Mouse (Mus musculus): ENCODE measurements around the gene Mgat4c. TPM values are rescaled to one million over a fixed set of nuclear protein-coding genes. Genes with fewer than 3 reads are reported as not detected.
A peak's percentile ranks its signal among the peaks of the same experiment; 100 is the strongest.

The Mgat4c gene
- polyA plus RNA-seq (2015; fragmentation: Nextera tagmentation; extraction: Ambion mirVana): 40.0 and 41.1 TPM in 2 replicates

DNA sequence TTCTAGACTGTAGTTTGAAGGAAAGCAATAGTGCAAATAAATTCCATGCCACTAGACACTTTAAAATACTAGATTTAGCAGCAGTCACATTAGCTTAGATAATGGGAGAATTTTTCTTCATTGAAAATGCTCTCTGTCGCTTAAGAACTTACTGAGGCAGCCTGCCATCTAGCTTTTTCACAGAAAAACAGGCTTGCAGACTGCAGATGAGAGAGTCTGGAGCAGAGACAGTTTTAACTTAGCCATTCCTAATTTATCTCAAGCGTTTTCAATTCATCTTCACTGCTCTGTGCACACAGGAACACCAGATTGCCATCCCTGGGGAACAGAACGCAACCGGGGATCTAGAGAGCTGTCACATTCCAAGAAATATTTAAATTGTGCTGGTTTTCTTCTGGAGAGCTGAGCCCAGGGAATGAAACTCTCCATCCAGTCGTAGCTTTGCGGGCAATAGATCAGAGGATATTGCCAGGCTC lies at the start of gene Mgat4c:
TSS of gene Mgat4c (plus strand) at position 51 of the 476 bp plus-strand sequence.
- H3K36me3 ChIP-seq: no peaks in the 10 kb centered on the region
- H3K9ac ChIP-seq: peak within 1 kb of the TSS; percentile 43; the same call in 1 of the 2 replicates

GRCm38 (mm10) chr10:101635266-101635665 lies 46.0 kb upstream of the Mgat4c start:
- Histone ChIP-seq H3K9me3 (no peaks in the 10 kb centered on the region), H3K4me1 (replicated peaks) (no peaks in the 10 kb centered on the region), H3K27me3 (no peaks in the 10 kb centered on the region), H3K4me2 (no peak overlapping the region), H3K27ac (no peak overlapping the region), H3K36me3 (no peaks in the 10 kb centered on the region), H3K9ac (no peak overlapping the region), H3K4me3 (no peak overlapping the region)
- no peak for ATAC-seq (ENCODE audit: low FRiP score)
- 90% methylated on average over 6 of the region's 6 CpGs for WGBS

More for the DNA sequence above, at the start of gene Mgat4c:
- Histone ChIP-seq H3K27ac (peak within 1 kb of the TSS; percentile 74), H3K4me3 (peak within 1 kb of the TSS; percentile 26), H3K4me1 (replicated peaks) (no peaks in the 10 kb centered on the region), H3K9me3 (no peaks in the 10 kb centered on the region), H3K27me3 (no peaks in the 10 kb centered on the region), H3K4me2 (peak within 1 kb of the TSS; percentile 40)
- 40% methylated on average over 6 of the region's 6 CpGs for WGBS
- peak; percentile 68 for ATAC-seq (ENCODE audit: low FRiP score)

DNA sequence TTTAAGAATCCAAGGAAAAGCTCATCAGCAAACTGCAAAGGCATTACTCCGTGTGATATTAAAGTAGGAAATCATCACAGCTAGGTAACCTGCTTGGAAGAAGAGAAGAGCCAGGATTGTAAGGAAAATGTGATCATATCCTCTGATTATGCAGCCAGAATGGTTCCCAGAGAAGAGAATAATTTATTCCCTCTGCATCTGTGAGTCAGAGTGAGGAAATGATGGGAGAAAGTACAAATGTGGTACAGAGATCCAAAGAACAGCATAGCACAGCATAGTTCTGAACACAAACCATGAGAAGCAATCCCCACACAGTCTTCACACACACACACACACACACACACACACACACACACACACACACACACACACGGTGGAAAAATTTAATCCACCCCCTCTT lies 40.2 kb upstream of the Mgat4c start:
- no peak for ATAC-seq (ENCODE audit: low FRiP score)
- no peak overlapping the region for H3K4me3 ChIP-seq
- no peak overlapping the region for H3K9ac ChIP-seq
- no peak overlapping the region for H3K4me2 ChIP-seq
- H3K9me3 ChIP-seq: no peaks in the 10 kb centered on the region
- no peak overlapping the region for H3K27ac ChIP-seq
- no peaks in the 10 kb centered on the region for H3K4me1 ChIP-seq (replicated peaks)
- WGBS: 81% methylated on average over 2 of the region's 2 CpGs
- no peaks in the 10 kb centered on the region for H3K36me3 ChIP-seq
- H3K27me3 ChIP-seq: no peaks in the 10 kb centered on the region

GRCm38 (mm10) chr10:101681914-101682313 lies 627 bp downstream of the Mgat4c start:
- WGBS: 50% methylated on average over 5 of the region's 5 CpGs
- H3K27ac ChIP-seq: peak overlapping the region; percentile 74
- 0 out of 2 replicates have a peak overlapping the region, but pooled peaks have one; percentile 43 for H3K9ac ChIP-seq
- H3K27me3 ChIP-seq: no peaks in the 10 kb centered on the region
- no peaks in the 10 kb centered on the region for H3K36me3 ChIP-seq
- peak; percentile 28; the same call in 1 of the 2 replicates for ATAC-seq (ENCODE audit: low FRiP score)
- H3K4me3 ChIP-seq: peak overlapping the region; percentile 26
- no peaks in the 10 kb centered on the region for H3K9me3 ChIP-seq
- no peaks in the 10 kb centered on the region for H3K4me1 ChIP-seq (replicated peaks)
- H3K4me2 ChIP-seq: peak overlapping the region; percentile 40

- no peak overlapping the region for H3K4me3 ChIP-seq
- no peak for ATAC-seq (ENCODE audit: low FRiP score)
- H3K4me1 ChIP-seq (replicated peaks): no peaks in the 10 kb centered on the region
- no peaks in the 10 kb centered on the region for H3K36me3 ChIP-seq
- WGBS: 73% methylated on average over 3 of the region's 3 CpGs
- H3K27ac ChIP-seq: no peak overlapping the region
- no peak overlapping the region for H3K9ac ChIP-seq
- H3K4me2 ChIP-seq: no peak overlapping the region
- no peaks in the 10 kb centered on the region for H3K9me3 ChIP-seq
- no peaks in the 10 kb centered on the region for H3K27me3 ChIP-seq
Observed at GRCm38 (mm10) chr10:101761828-101762227, 80.5 kb downstream of the Mgat4c start.

DNA sequence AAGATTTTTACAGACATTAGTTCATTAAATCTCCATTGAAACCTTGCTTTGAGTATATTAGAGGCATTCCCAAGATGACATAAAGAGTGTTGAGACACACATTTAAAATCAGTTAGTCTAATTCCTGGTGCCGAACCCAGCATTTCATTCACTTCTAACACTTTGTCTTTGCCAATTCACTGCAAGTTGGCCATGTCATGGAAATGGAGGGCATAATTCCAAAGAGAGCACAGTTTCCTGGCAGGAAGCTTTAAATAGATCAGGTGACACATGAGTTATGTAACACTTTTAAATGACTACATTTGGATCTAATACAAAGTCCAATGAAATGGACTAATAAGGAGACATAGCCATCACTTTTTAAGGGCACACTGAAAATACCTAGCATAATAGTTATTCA lies 89.4 kb downstream of the Mgat4c start:
- no peaks in the 10 kb centered on the region for H3K9me3 ChIP-seq
- no peak overlapping the region for H3K4me2 ChIP-seq
- H3K9ac ChIP-seq: no peak overlapping the region
- H3K27ac ChIP-seq: no peak overlapping the region
- H3K4me3 ChIP-seq: no peak overlapping the region
- ATAC-seq (ENCODE audit: low FRiP score): no peak
- no peaks in the 10 kb centered on the region for H3K36me3 ChIP-seq
- no peaks in the 10 kb centered on the region for H3K4me1 ChIP-seq (replicated peaks)
- WGBS: 79% methylated on average over 1 of the region's 1 CpGs
- no peaks in the 10 kb centered on the region for H3K27me3 ChIP-seq

- no peaks in the 10 kb centered on the region for H3K4me1 ChIP-seq (replicated peaks)
- no peaks in the 10 kb centered on the region for H3K9me3 ChIP-seq
- no peak overlapping the region for H3K4me2 ChIP-seq
- WGBS: 71% methylated on average over 4 of the region's 4 CpGs
- H3K9ac ChIP-seq: no peak overlapping the region
- H3K27me3 ChIP-seq: no peaks in the 10 kb centered on the region
- no peak for ATAC-seq (ENCODE audit: low FRiP score)
- H3K4me3 ChIP-seq: no peak overlapping the region
- H3K36me3 ChIP-seq: no peaks in the 10 kb centered on the region
- no peak overlapping the region for H3K27ac ChIP-seq
Observed at GRCm38 (mm10) chr10:101771157-101771556, 89.9 kb downstream of the Mgat4c start.

DNA sequence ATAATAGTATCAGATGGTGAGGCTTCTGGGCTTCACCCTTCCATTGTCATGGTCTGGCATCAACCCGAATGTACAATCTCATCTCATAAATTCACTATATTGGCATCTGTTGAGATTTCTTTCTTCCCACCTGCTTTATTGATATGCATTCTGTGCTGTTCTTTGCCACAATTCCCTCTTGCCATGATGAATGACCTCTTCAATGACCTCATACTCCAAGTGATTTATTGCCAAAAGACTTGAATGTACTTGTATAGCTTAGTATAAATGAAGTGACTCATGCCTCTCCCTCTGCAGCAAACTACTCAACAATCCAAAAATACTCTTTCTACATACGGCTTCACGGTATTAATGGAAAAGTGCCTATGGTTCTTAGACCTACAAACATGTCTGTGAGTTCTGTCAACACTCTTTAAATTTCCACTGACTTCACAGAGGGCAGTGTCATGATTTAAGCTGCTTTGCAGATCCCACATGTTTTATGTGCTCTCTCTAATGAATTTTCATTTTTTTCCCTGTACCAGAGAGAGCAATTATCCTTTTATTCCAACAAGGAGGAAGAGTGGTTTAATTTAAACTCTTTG lies 102.0 kb downstream of the Mgat4c start:
- Histone ChIP-seq H3K4me1 (replicated peaks) (no peaks in the 10 kb centered on the region), H3K4me2 (no peak overlapping the region), H3K9me3 (no peaks in the 10 kb centered on the region), H3K36me3 (no peaks in the 10 kb centered on the region), H3K4me3 (no peak overlapping the region), H3K27me3 (no peaks in the 10 kb centered on the region), H3K27ac (no peak overlapping the region), H3K9ac (no peak overlapping the region)
- ATAC-seq (ENCODE audit: low FRiP score): no peak
- 81% methylated on average over 3 of the region's 3 CpGs for WGBS

GRCm38 (mm10) chr10:101795507-101795906 lies 114.2 kb downstream of the Mgat4c start:
- no peaks in the 10 kb centered on the region for H3K27me3 ChIP-seq
- no peak overlapping the region for H3K4me3 ChIP-seq
- no peak overlapping the region for H3K9ac ChIP-seq
- H3K4me1 ChIP-seq (replicated peaks): no peaks in the 10 kb centered on the region
- no peaks in the 10 kb centered on the region for H3K36me3 ChIP-seq
- H3K27ac ChIP-seq: no peak overlapping the region
- 98% methylated on average over 1 of the region's 1 CpGs for WGBS
- no peak for ATAC-seq (ENCODE audit: low FRiP score)
- no peak overlapping the region for H3K4me2 ChIP-seq
- H3K9me3 ChIP-seq: no peaks in the 10 kb centered on the region

- Histone ChIP-seq H3K27ac (no peak overlapping the region), H3K4me1 (replicated peaks) (no peaks in the 10 kb centered on the region), H3K4me2 (no peak overlapping the region), H3K27me3 (no peaks in the 10 kb centered on the region), H3K4me3 (no peak overlapping the region), H3K9me3 (no peaks in the 10 kb centered on the region), H3K36me3 (no peaks in the 10 kb centered on the region), H3K9ac (no peak overlapping the region)
- peak; percentile 61; the same call in 1 of the 2 replicates for ATAC-seq (ENCODE audit: low FRiP score)
- 25% methylated on average over 2 of the region's 2 CpGs for WGBS
Observed at GRCm38 (mm10) chr10:101798831-101799474, 117.7 kb downstream of the Mgat4c start.

DNA sequence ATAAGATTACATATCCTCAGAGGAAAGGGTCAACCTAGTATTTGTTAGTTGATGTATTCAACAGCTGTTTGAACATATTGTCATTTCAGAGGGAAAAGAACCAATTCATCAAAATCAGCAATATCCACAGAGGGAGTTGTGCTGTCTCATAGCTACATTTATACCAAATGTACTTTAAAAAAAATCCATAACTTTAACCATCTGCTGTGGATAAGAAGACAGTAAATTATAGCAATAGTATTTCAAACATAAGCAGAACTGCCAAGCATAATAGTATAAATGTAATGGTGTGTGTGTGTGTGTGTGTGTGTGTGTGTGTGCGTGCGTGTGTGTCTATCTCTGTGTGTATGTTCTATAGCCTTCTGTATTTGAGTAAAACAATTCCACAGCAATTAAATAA lies 127.5 kb downstream of the Mgat4c start:
- Histone ChIP-seq H3K36me3 (no peaks in the 10 kb centered on the region), H3K27ac (no peak overlapping the region), H3K27me3 (no peaks in the 10 kb centered on the region), H3K4me1 (replicated peaks) (no peaks in the 10 kb centered on the region), H3K9ac (no peak overlapping the region), H3K4me2 (no peak overlapping the region), H3K4me3 (no peak overlapping the region), H3K9me3 (no peaks in the 10 kb centered on the region)
- no peak for ATAC-seq (ENCODE audit: low FRiP score)
- 90% methylated on average over 2 of the region's 2 CpGs for WGBS

GRCm38 (mm10) chr10:101816902-101817301 lies 135.6 kb downstream of the Mgat4c start:
- Histone ChIP-seq H3K27me3 (no peaks in the 10 kb centered on the region), H3K9ac (no peak overlapping the region), H3K36me3 (no peaks in the 10 kb centered on the region), H3K4me2 (no peak overlapping the region), H3K4me1 (replicated peaks) (no peaks in the 10 kb centered on the region), H3K9me3 (no peaks in the 10 kb centered on the region), H3K27ac (no peak overlapping the region), H3K4me3 (no peak overlapping the region)
- 58% methylated on average over 5 of the region's 5 CpGs for WGBS
- ATAC-seq (ENCODE audit: low FRiP score): peak; percentile 59; the same call in 1 of the 2 replicates

GRCm38 (mm10) chr10:101827944-101828343 lies 146.7 kb downstream of the Mgat4c start:
- 72% methylated on average over 2 of the region's 2 CpGs for WGBS
- Histone ChIP-seq H3K4me1 (replicated peaks) (no peaks in the 10 kb centered on the region), H3K27ac (no peak overlapping the region), H3K9me3 (no peaks in the 10 kb centered on the region), H3K36me3 (no peaks in the 10 kb centered on the region), H3K4me2 (no peak overlapping the region), H3K27me3 (no peaks in the 10 kb centered on the region), H3K9ac (no peak overlapping the region), H3K4me3 (no peak overlapping the region)
- no peak for ATAC-seq (ENCODE audit: low FRiP score)

Data from hindbrain, embryonic 13.5 days (tissue).